Mouse (Mus musculus): ENCODE data around the gene Prkci.

DNA sequence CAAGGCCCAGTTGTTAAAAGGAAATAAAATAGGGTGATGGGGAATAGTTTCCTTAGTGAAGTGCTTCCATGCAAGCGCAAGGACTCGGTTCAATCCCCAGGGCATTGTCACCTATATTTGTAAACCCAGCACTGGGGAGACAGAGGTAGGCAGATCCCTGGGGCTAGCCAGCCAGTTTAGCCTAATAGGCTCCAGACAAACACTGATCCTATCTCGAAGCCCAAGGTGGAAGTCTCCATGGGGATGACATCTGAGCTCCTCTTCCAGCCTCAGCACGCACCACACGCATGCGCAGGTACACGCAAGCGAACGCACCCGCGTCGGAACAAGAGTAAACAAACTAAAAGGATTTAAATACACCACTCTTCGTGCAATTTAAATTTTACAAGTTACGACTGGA lies 76.3 kb downstream of the Prkci start:
- TF ChIP-seq CTCF (IDR thresholded peaks at IDR 0.05; ENCODE audit: low read depth, low read length) (no peak), POLR2A (IDR thresholded peaks at IDR 0.05; ENCODE audit: borderline replicate concordance, low read depth, low read length) (no peak)

Data from bone marrow macrophage, adult 2 months (primary cell).